Mouse (Mus musculus): ENCODE results near the gene Dkk3.

DNA sequence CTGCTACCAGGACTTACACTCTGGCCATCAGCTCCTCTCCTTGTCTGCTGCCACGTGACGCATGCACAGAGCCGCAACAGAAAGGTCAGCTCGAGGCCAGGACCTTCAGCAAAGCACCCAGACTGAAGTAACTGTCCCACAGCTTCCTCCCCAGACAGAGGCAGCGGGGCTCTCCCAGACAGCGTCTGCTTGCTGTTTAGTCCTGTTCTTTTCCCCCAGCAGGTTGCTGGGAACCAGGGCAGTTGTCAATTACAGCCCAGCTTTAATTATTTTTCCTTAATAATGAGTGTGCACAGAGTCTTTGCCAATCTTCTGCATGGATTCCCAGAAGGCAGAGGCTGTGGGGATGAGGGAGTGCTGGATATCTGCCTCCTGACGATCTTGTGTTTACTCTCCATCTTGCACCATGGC is 15.8 kb downstream of the Dkk3 start:
- TF ChIP-seq CTCF (IDR thresholded peaks at IDR 0.05; ENCODE audit: low read depth): no peak
- TF ChIP-seq EP300 (IDR thresholded peaks at IDR 0.05; ENCODE audit: low read depth): no peak
